Mouse (Mus musculus): Measurements from ENCODE around the gene Mapkapk3. TPM values are rescaled to one million over a fixed set of nuclear protein-coding genes. Genes with fewer than 3 reads are reported as not detected.

Mapkapk3 gene
- polyA plus RNA-seq, 1 experiment from 2014 or later = 2.0 TPM

DNA sequence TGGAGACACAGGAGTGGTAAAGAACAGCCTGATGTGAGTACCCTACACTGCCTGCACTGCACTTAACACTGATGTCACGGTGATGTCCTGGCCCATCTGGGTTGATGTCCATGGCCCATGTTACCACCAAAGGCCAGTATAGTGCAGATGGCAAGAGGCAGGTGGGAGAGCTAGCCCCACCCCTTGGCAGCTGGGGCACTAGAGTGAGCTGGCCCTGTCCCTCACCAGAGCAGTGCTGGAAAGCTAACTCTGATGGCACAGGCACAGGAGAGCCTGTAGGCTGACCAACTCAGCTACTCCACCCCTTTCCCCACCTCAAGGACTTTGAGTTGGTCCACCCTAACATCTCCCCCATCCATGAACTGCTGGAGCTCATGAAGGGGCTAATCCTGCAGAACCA, 65.1 kb downstream of the Mapkapk3 start:
- Histone ChIP-seq H3K4me3 (no peak overlapping the region), H3K4me1 (no peaks in the 10 kb centered on the region), H3K36me3 (ENCODE audit: poor library complexity, severe bottlenecking) (no peaks in the 10 kb centered on the region), H3K27me3 (no peaks in the 10 kb centered on the region), H3K9ac (no peak overlapping the region), H3K27ac (no peak overlapping the region), H3K4me2 (no peak overlapping the region), H3K9me3 (replicated peaks) (no peaks in the 10 kb centered on the region)
- 88% methylated on average over 1 of the region's 1 CpGs for WGBS
- ATAC-seq = no peak

Small RNA genes lying within 50 kb of the gene (microRNA-seq; reads per million reads assigned to microRNA genes)
- gene Gm22238 = not detected

Other genes with a start within 250 kb of the Mapkapk3 start
- 14.4 and 16.1 TPM in 2 replicates for gene Dock3, start 58.0 kb downstream of the Mapkapk3 start, polyA plus RNA-seq (2015; fragmentation: Nextera tagmentation; extraction: Ambion mirVana)
- 6.2 and 7.3 TPM in 2 replicates for gene Cish, start 6.1 kb upstream of the Mapkapk3 start, polyA plus RNA-seq (2015; fragmentation: Nextera tagmentation; extraction: Ambion mirVana)
- gene Hemk1, start 48.5 kb upstream of the Mapkapk3 start, polyA plus RNA-seq (2015; fragmentation: Nextera tagmentation; extraction: Ambion mirVana) = 13.3 and 13.9 TPM in 2 replicates
- 3.1 and 3.2 TPM in 2 replicates for gene 6430571L13Rik, start 50.7 kb upstream of the Mapkapk3 start, polyA plus RNA-seq (2015; fragmentation: Nextera tagmentation; extraction: Ambion mirVana)
- 3.3 and 4.5 TPM in 2 replicates for gene Cacna2d2, start 109.7 kb upstream of the Mapkapk3 start, polyA plus RNA-seq (2015; fragmentation: Nextera tagmentation; extraction: Ambion mirVana)
- gene Tmem115, start 244.1 kb upstream of the Mapkapk3 start, polyA plus RNA-seq (2015; fragmentation: Nextera tagmentation; extraction: Ambion mirVana) = 36.9 TPM in 2 replicates

All from forebrain, embryonic 13.5 days (tissue).